ENCODE assay signal across 9 mouse cellular contexts in genomic region chr9:108048566-108048955, GRCm38 (mm10). TPM values are rescaled to one million over a fixed set of nuclear protein-coding genes. Genes with fewer than 3 reads are reported as not detected.
DNase-seq lines count a peak whose midpoint lies in the region; ATAC-seq and TF ChIP-seq lines count a peak whose summit lies in the region.
"Had no signal": no experiment of that assay in that cellular context is flagged by ENCODE, and none has a peak within 500 bp of the region (broad histone marks: within the 10 kb centered on the region; RNA-seq: fewer than 3 reads in every experiment).

No protein-coding gene starts in this region.

- peak; percentile 49; the same call in 1 of the 2 replicates for ATAC-seq in forebrain, embryonic 14.5 days
- ATAC-seq in liver, embryonic 16.5 days (ENCODE audit: low read depth): peak; percentile 2
- ATAC-seq in megakaryocyte progenitor cell, adult 5-6 weeks (replicated peaks; ENCODE audit: poor library complexity): no peak

- no peaks in the 10 kb centered on the region for H3K27me3 ChIP-seq in heart, adult 2 months (ENCODE audit: control insufficient read depth, insufficient read depth, low read length)
- H3K27me3 ChIP-seq in ES-Bruce4 (ENCODE audit: control insufficient read depth, insufficient read depth, low read length, poor library complexity, severe bottlenecking): no peaks in the 10 kb centered on the region
- no peaks in the 10 kb centered on the region for H3K27me3 ChIP-seq in forebrain, embryonic 14.5 days (replicated peaks; ENCODE audit: control insufficient read depth, insufficient read depth, low read length)
- no peaks in the 10 kb centered on the region for H3K27me3 ChIP-seq in liver, embryonic 16.5 days (ENCODE audit: control insufficient read depth, insufficient read depth, low read depth, low read length)
- H3K27me3 ChIP-seq: Patski had no signal

- H3K4me1 ChIP-seq in heart, adult 2 months (ENCODE audit: control insufficient read depth, insufficient read depth, low read length): peaks cover 9% of the 10 kb centered on the region
- H3K4me1 ChIP-seq in ES-Bruce4 (ENCODE audit: control insufficient read depth, insufficient read depth, low read length): no peaks in the 10 kb centered on the region
- peaks cover 9% of the 10 kb centered on the region for H3K4me1 ChIP-seq in forebrain, embryonic 14.5 days (ENCODE audit: control insufficient read depth, insufficient read depth, low read length)
- peaks cover 48% of the 10 kb centered on the region for H3K4me1 ChIP-seq in liver, embryonic 16.5 days (ENCODE audit: control insufficient read depth, low read depth, low read length)

- TF ChIP-seq EP300 in heart, adult 2 months (IDR thresholded peaks at IDR 0.05; ENCODE audit: insufficient read depth, low read depth, low read length): no peak
- TF ChIP-seq EP300 in ES-Bruce4 (IDR thresholded peaks at IDR 0.05; ENCODE audit: insufficient read depth, low read depth, low read length): no peak

- TF ChIP-seq CTCF in heart, adult 2 months (IDR thresholded peaks at IDR 0.05): no peak
- no peak for TF ChIP-seq CTCF in ES-Bruce4 (IDR thresholded peaks at IDR 0.05; ENCODE audit: low read depth, low read length)

- H3K27ac ChIP-seq in heart, adult 2 months: peak overlapping the region; percentile 63
- H3K27ac ChIP-seq in ES-Bruce4 (ENCODE audit: insufficient read depth, low read length): no peak overlapping the region
- H3K27ac ChIP-seq in forebrain, embryonic 14.5 days (ENCODE audit: low read depth, low read length): peak overlapping the region; percentile 55; the same call in 1 of the 2 replicates
- peak overlapping the region; percentile 89 for H3K27ac ChIP-seq in liver, embryonic 16.5 days (ENCODE audit: low read length)

- peak overlapping the region; percentile 18; the same call in 1 of the 2 replicates for H3K9ac ChIP-seq in heart, adult 2 months (ENCODE audit: low read depth, low read length)
- H3K9ac ChIP-seq in ES-Bruce4 (ENCODE audit: low read depth, poor library complexity, severe bottlenecking): peak overlapping the region; percentile 47; the same call in 1 of the 2 replicates
- H3K9ac ChIP-seq in forebrain, embryonic 14.5 days (ENCODE audit: low read length): peak overlapping the region; percentile 73
- H3K9ac ChIP-seq in liver, embryonic 16.5 days (ENCODE audit: low read depth, low read length): peak overlapping the region; percentile 64

- no peak for DNase-seq in heart, adult 2 months
- DNase-seq in heart, adult 8-10 months (ENCODE audit: low spot score): no peak
- DNase-seq in forebrain, embryonic 14.5 days (ENCODE audit: low spot score): peak; percentile 33
- DNase-seq in urinary bladder, postnatal 14 days (ENCODE audit: low spot score): no peak
- no peak for DNase-seq in kidney, adult 11 months

- intact Hi-C loops in heart, adult 2 months (cut with DNase I): no loop called here

- WGBS in heart, adult 2 months: 2% methylated on average over 19 of the region's 19 CpGs
- WGBS in forebrain, embryonic 14.5 days: 2% methylated on average over 19 of the region's 19 CpGs
- 2% methylated on average over 19 of the region's 19 CpGs for WGBS in liver, embryonic 16.5 days (ENCODE audit: insufficient replicate concordance)

- no peaks in the 10 kb centered on the region for H3K36me3 ChIP-seq in heart, adult 2 months (ENCODE audit: control insufficient read depth, insufficient read depth, low read length)
- peaks cover 5% of the 10 kb centered on the region; the same call in 1 of the 2 replicates for H3K36me3 ChIP-seq in ES-Bruce4 (ENCODE audit: control insufficient read depth, insufficient read depth, low read length, poor library complexity, severe bottlenecking)
- peaks cover 54% of the 10 kb centered on the region for H3K36me3 ChIP-seq in forebrain, embryonic 14.5 days (ENCODE audit: control insufficient read depth, insufficient read depth, low read length)
- peaks cover 45% of the 10 kb centered on the region for H3K36me3 ChIP-seq in liver, embryonic 16.5 days (ENCODE audit: control insufficient read depth, insufficient read depth)

- peak overlapping the region; percentile 93 for H3K4me3 ChIP-seq in heart, adult 2 months
- peak overlapping the region; percentile 76 for H3K4me3 ChIP-seq in ES-Bruce4 (ENCODE audit: low read depth, low read length)
- peak overlapping the region; percentile 72 for H3K4me3 ChIP-seq in forebrain, embryonic 14.5 days (ENCODE audit: low read depth, low read length)
- peak overlapping the region; percentile 77 for H3K4me3 ChIP-seq in liver, embryonic 16.5 days (ENCODE audit: low read depth, low read length)

- no peak for TF ChIP-seq POLR2A in heart, adult 2 months (IDR thresholded peaks at IDR 0.05; ENCODE audit: insufficient read depth, low read depth, low read length)
- no peak for TF ChIP-seq POLR2A in ES-Bruce4 (IDR thresholded peaks at IDR 0.05; ENCODE audit: insufficient read depth, low read length)

- H3K79me2 ChIP-seq in heart, adult 2 months (replicated peaks; ENCODE audit: control insufficient read depth, insufficient read depth, low read length): no peaks in the 10 kb centered on the region

- peak overlapping the region; percentile 89 for H3K4me2 ChIP-seq in forebrain, embryonic 14.5 days (ENCODE audit: low read length)
- peak overlapping the region; percentile 97 for H3K4me2 ChIP-seq in liver, embryonic 16.5 days (ENCODE audit: low read depth, low read length)

- no peaks in the 10 kb centered on the region for H3K9me3 ChIP-seq in ES-Bruce4 (replicated peaks; ENCODE audit: control insufficient read depth, insufficient read depth, low read length, poor library complexity, severe bottlenecking)
- no peaks in the 10 kb centered on the region for H3K9me3 ChIP-seq in forebrain, embryonic 14.5 days (replicated peaks; ENCODE audit: control insufficient read depth, low read length)
- H3K9me3 ChIP-seq in liver, embryonic 16.5 days (replicated peaks; ENCODE audit: control insufficient read depth, low read length): no peaks in the 10 kb centered on the region

RNA-seq across cellular contexts. Expression of gene Gmppb, which starts 0.5 kb away (rescaled TPM):
- 10 to 100 TPM; 10.1 to 10.2 TPM for total RNA-seq in heart, adult 2 months (2021)
- polyA plus RNA-seq in heart, adult 2 months (2012; rRNA removed): 9.6 and 11.2 TPM in 2 replicates
- total RNA-seq in heart, adult 8-10 months (2022): 1 to 10 TPM; 7.3 to 9.6 (median 9.0) TPM
- polyA plus RNA-seq in ES-Bruce4 (2011; ENCODE audit: insufficient read depth, insufficient read length, low read depth, missing spikeins): 9.7 and 10.2 TPM in 2 replicates
- polyA plus RNA-seq in forebrain, embryonic 14.5 days (2014; fragmentation: Nextera tagmentation; extraction: Ambion mirVana): 18.5 and 20.0 TPM in 2 replicates
- 12.9 and 13.8 TPM in 2 replicates for polyA plus RNA-seq in liver, embryonic 16.5 days (2015; fragmentation: Nextera tagmentation; extraction: Ambion mirVana)
- total RNA-seq in megakaryocyte progenitor cell, adult 5-6 weeks (2015): 7.4 and 11.7 TPM in 2 replicates
- 42.7 and 43.7 TPM in 2 replicates for total RNA-seq in megakaryocyte progenitor cell, adult 5-6 weeks (2017)

RNA-seq across cellular contexts. Expression of gene Amigo3, which starts 4.4 kb away (rescaled TPM):
- total RNA-seq in heart, adult 2 months (2021): 1 to 10 TPM; 1.5 to 2.0 TPM
- polyA plus RNA-seq in heart, adult 2 months (2012; rRNA removed): 3.1 and 5.1 TPM in 2 replicates
- total RNA-seq in heart, adult 8-10 months (2022): 1 to 10 TPM; 1.3 to 3.1 (median 1.6) TPM
- 0.24 and 0.61 TPM in 2 replicates for polyA plus RNA-seq in ES-Bruce4 (2011; ENCODE audit: insufficient read depth, insufficient read length, low read depth, missing spikeins)
- 2.2 and 2.3 TPM in 2 replicates for polyA plus RNA-seq in forebrain, embryonic 14.5 days (2014; fragmentation: Nextera tagmentation; extraction: Ambion mirVana)
- polyA plus RNA-seq in liver, embryonic 16.5 days (2015; fragmentation: Nextera tagmentation; extraction: Ambion mirVana): 1.6 and 2.1 TPM in 2 replicates
- total RNA-seq in megakaryocyte progenitor cell, adult 5-6 weeks (2015): 1.3 TPM in 2 replicates
- total RNA-seq in megakaryocyte progenitor cell, adult 5-6 weeks (2017): 2.0 and 2.6 TPM in 2 replicates

RNA-seq across cellular contexts. Expression of gene Mst1, which starts 31.7 kb away (rescaled TPM):
- not detected for total RNA-seq in heart, adult 2 months (2021)
- polyA plus RNA-seq in heart, adult 2 months (2012; rRNA removed): 0.59 TPM in 1 of 2 replicates, not detected in the other
- under 1 TPM in 1 of 4 experiments, not detected in 3; 0.14 TPM for total RNA-seq in heart, adult 8-10 months (2022)
- polyA plus RNA-seq in ES-Bruce4 (2011; ENCODE audit: insufficient read depth, insufficient read length, low read depth, missing spikeins): 1.2 and 3.0 TPM in 2 replicates
- polyA plus RNA-seq in forebrain, embryonic 14.5 days (2014; fragmentation: Nextera tagmentation; extraction: Ambion mirVana): not detected in 2 replicates
- 52.5 and 62.0 TPM in 2 replicates for polyA plus RNA-seq in liver, embryonic 16.5 days (2015; fragmentation: Nextera tagmentation; extraction: Ambion mirVana)
- total RNA-seq in megakaryocyte progenitor cell, adult 5-6 weeks (2015): 0.46 and 3.1 TPM in 2 replicates
- total RNA-seq in megakaryocyte progenitor cell, adult 5-6 weeks (2017): 0.37 and 0.74 TPM in 2 replicates

RNA-seq across cellular contexts. Expression of gene Rnf123, which starts 34.6 kb away (rescaled TPM):
- 10 to 100 TPM; 79.3 to 86.7 TPM for total RNA-seq in heart, adult 2 months (2021)
- polyA plus RNA-seq in heart, adult 2 months (2012; rRNA removed): 114 and 126 TPM in 2 replicates
- 100 to 1,000 TPM; 103 to 132 (median 110) TPM for total RNA-seq in heart, adult 8-10 months (2022)
- 19.7 and 20.9 TPM in 2 replicates for polyA plus RNA-seq in ES-Bruce4 (2011; ENCODE audit: insufficient read depth, insufficient read length, low read depth, missing spikeins)
- 37.5 and 42.7 TPM in 2 replicates for polyA plus RNA-seq in forebrain, embryonic 14.5 days (2014; fragmentation: Nextera tagmentation; extraction: Ambion mirVana)
- 92.7 and 106 TPM in 2 replicates for polyA plus RNA-seq in liver, embryonic 16.5 days (2015; fragmentation: Nextera tagmentation; extraction: Ambion mirVana)
- 34.5 and 35.8 TPM in 2 replicates for total RNA-seq in megakaryocyte progenitor cell, adult 5-6 weeks (2015)
- 18.8 and 34.8 TPM in 2 replicates for total RNA-seq in megakaryocyte progenitor cell, adult 5-6 weeks (2017)

RNA-seq across cellular contexts. Expression of gene Apeh, which starts 45.8 kb away (rescaled TPM):
- 10 to 100 TPM; 37.6 to 39.3 TPM for total RNA-seq in heart, adult 2 months (2021)
- 58.0 and 92.7 TPM in 2 replicates for polyA plus RNA-seq in heart, adult 2 months (2012; rRNA removed)
- total RNA-seq in heart, adult 8-10 months (2022): 10 to 100 TPM; 38.5 to 49.0 (median 44.9) TPM
- polyA plus RNA-seq in ES-Bruce4 (2011; ENCODE audit: insufficient read depth, insufficient read length, low read depth, missing spikeins): 37.6 and 48.1 TPM in 2 replicates
- polyA plus RNA-seq in forebrain, embryonic 14.5 days (2014; fragmentation: Nextera tagmentation; extraction: Ambion mirVana): 39.1 and 43.0 TPM in 2 replicates
- 167 and 172 TPM in 2 replicates for polyA plus RNA-seq in liver, embryonic 16.5 days (2015; fragmentation: Nextera tagmentation; extraction: Ambion mirVana)
- 45.9 and 64.3 TPM in 2 replicates for total RNA-seq in megakaryocyte progenitor cell, adult 5-6 weeks (2015)
- 71.0 and 110 TPM in 2 replicates for total RNA-seq in megakaryocyte progenitor cell, adult 5-6 weeks (2017)

Comparison
In these comparisons a context has a peak if more than half of its experiments do, and no peak if none do; other contexts are left out.
1. H3K9ac ChIP-seq: peak in every context shown above with its lines; median percentile 73 in forebrain, embryonic 14.5 days; 64 in liver, embryonic 16.5 days; 47 in ES-Bruce4; 18 in heart, adult 2 months.
2. RNA of gene Mst1, which starts 31.7 kb away (polyA plus RNA-seq): 52.5 to 62.0 TPM in liver, embryonic 16.5 days; 1.2 to 3.0 TPM in ES-Bruce4, 0.59 TPM in heart, adult 2 months and not detected in forebrain, embryonic 14.5 days; every median in the first group is over 10 times any median in the second.
3. Peak in every context shown above with its lines, with median percentiles within 50 percentile points of each other: H3K4me3 ChIP-seq.